Mouse (Mus musculus): ENCODE measurements around the gene Ip6k1.
"Not testable (repeated sequence)": the region's sequence is repeated elsewhere in the genome, so short reads cannot be mapped to it uniquely, and the experiment has no call there.

Gene Ip6k1

GRCm38 (mm10) chr9:107982681-107983346 is 19.5 kb upstream of the Ip6k1 start, which contains the start of gene Gm20661:
Gm20661 (plus strand) TSS chr9:107983058.
- peak; percentile 28 to 38 for DNase-seq (ENCODE audit: low spot score in 2 of 2)

- DNase-seq (ENCODE audit: low spot score in 2 of 2), result peak; percentile 24 to 26
These were observed 18.8 kb upstream of the Ip6k1 start for GRCm38 (mm10) chr9:107983421-107983890.

- no peak for DNase-seq (ENCODE audit: low spot score in 2 of 2)
These were observed 18.1 kb upstream of the Ip6k1 start for GRCm38 (mm10) chr9:107984052-107984753.

GRCm38 (mm10) chr9:107984754-107985055 is 17.6 kb upstream of the Ip6k1 start:
- no peak for DNase-seq (ENCODE audit: low spot score in 2 of 2)

- peak; percentile 83 to 88 for DNase-seq (ENCODE audit: low spot score in 2 of 2)
These were observed 16.9 kb upstream of the Ip6k1 start, which contains the start of gene Inka1 for GRCm38 (mm10) chr9:107985131-107986119. Inka1 (minus strand) TSS chr9:107985879.

- DNase-seq (ENCODE audit: low spot score in 2 of 2), result peak; percentile 71 to 81
These were observed 15.9 kb upstream of the Ip6k1 start for GRCm38 (mm10) chr9:107986376-107986775.

GRCm38 (mm10) chr9:107987950-107988349 is 14.4 kb upstream of the Ip6k1 start:
- DNase-seq (ENCODE audit: low spot score in 2 of 2), result no peak

- no peak for DNase-seq (ENCODE audit: low spot score in 2 of 2)
These were observed 10.1 kb upstream of the Ip6k1 start, which contains the start of gene Cdhr4 for GRCm38 (mm10) chr9:107992197-107992596. Cdhr4 (plus strand) TSS chr9:107992497.

GRCm38 (mm10) chr9:107993013-107993412 is 9.3 kb upstream of the Ip6k1 start:
- DNase-seq (ENCODE audit: low spot score in 2 of 2), result no peak

GRCm38 (mm10) chr9:107994464-107994863 is 7.8 kb upstream of the Ip6k1 start:
- DNase-seq (ENCODE audit: low spot score in 2 of 2), result no peak

GRCm38 (mm10) chr9:107995513-107995912 is 6.8 kb upstream of the Ip6k1 start:
- DNase-seq (ENCODE audit: low spot score in 2 of 2), result no peak

GRCm38 (mm10) chr9:107996049-107996448 is 6.3 kb upstream of the Ip6k1 start, which contains the start of gene Gm20662:
Gm20662 (plus strand) TSS chr9:107996349.
- DNase-seq (ENCODE audit: low spot score in 2 of 2), result no peak

- no peak for DNase-seq (ENCODE audit: low spot score in 2 of 2)
These were observed 653 bp downstream of the Ip6k1 start for GRCm38 (mm10) chr9:108002778-108003530.

- DNase-seq (ENCODE audit: low spot score in 2 of 2), result peak; percentile 30 to 46
These were observed 1.2 kb downstream of the Ip6k1 start for GRCm38 (mm10) chr9:108003531-108003890.

GRCm38 (mm10) chr9:108008041-108008440 is 5.7 kb downstream of the Ip6k1 start:
- no peak for DNase-seq (ENCODE audit: low spot score in 2 of 2)

- peak; percentile 24 to 49 for DNase-seq (ENCODE audit: low spot score in 2 of 2)
These were observed 8.1 kb downstream of the Ip6k1 start for GRCm38 (mm10) chr9:108010385-108010784.

GRCm38 (mm10) chr9:108013577-108013976 is 11.3 kb downstream of the Ip6k1 start:
- DNase-seq (ENCODE audit: low spot score in 2 of 2), result not testable (repeated sequence)

GRCm38 (mm10) chr9:108017127-108017526 is 14.8 kb downstream of the Ip6k1 start:
- DNase-seq (ENCODE audit: low spot score in 2 of 2), result no peak

GRCm38 (mm10) chr9:108020741-108021140 is 18.4 kb downstream of the Ip6k1 start:
- DNase-seq (ENCODE audit: low spot score in 2 of 2), result no peak

- no peak for DNase-seq (ENCODE audit: low spot score in 2 of 2)
These were observed 20.9 kb downstream of the Ip6k1 start for GRCm38 (mm10) chr9:108023216-108023615.

- no peak for DNase-seq (ENCODE audit: low spot score in 2 of 2)
These were observed 24.3 kb downstream of the Ip6k1 start for GRCm38 (mm10) chr9:108026584-108026983.
